Mouse (Mus musculus): ENCODE results near the gene Ppp1r10. TPM values are rescaled to one million over a fixed set of nuclear protein-coding genes. Genes with fewer than 3 reads are reported as not detected.
A peak's percentile ranks its signal among the peaks of the same experiment; 100 is the strongest.

Gene Ppp1r10
- polyA plus RNA-seq, 1 experiment from 2014 or later, result 59.3 TPM

GRCm38 (mm10) chr17:35954665-35955064, 38.4 kb downstream of the Ppp1r10 start:
- H3K9me3 ChIP-seq (ENCODE audit: control insufficient read depth, low read length), result no peaks in the 10 kb centered on the region
- H3K4me1 ChIP-seq (replicated peaks; ENCODE audit: control insufficient read depth, insufficient read depth, low read length), result no peaks in the 10 kb centered on the region
- H3K36me3 ChIP-seq (ENCODE audit: control insufficient read depth, insufficient read depth, low read length), result peaks cover 22% of the 10 kb centered on the region
- WGBS, result 81% methylated on average over 8 of the region's 8 CpGs
- DNase-seq (ENCODE audit: low spot score), result peak; percentile 33
- H3K27ac ChIP-seq (ENCODE audit: low read depth, low read length), result no peak overlapping the region
- no peaks in the 10 kb centered on the region for H3K27me3 ChIP-seq (ENCODE audit: control insufficient read depth, insufficient read depth, low read length)
- no peak for ATAC-seq (replicated peaks; ENCODE audit: low FRiP score)
- H3K9ac ChIP-seq (ENCODE audit: low read length), result no peak overlapping the region
- no peak overlapping the region for H3K4me2 ChIP-seq (ENCODE audit: low read depth, low read length, severe bottlenecking)
- no peak overlapping the region for H3K4me3 ChIP-seq (ENCODE audit: low read depth, low read length)

DNA sequence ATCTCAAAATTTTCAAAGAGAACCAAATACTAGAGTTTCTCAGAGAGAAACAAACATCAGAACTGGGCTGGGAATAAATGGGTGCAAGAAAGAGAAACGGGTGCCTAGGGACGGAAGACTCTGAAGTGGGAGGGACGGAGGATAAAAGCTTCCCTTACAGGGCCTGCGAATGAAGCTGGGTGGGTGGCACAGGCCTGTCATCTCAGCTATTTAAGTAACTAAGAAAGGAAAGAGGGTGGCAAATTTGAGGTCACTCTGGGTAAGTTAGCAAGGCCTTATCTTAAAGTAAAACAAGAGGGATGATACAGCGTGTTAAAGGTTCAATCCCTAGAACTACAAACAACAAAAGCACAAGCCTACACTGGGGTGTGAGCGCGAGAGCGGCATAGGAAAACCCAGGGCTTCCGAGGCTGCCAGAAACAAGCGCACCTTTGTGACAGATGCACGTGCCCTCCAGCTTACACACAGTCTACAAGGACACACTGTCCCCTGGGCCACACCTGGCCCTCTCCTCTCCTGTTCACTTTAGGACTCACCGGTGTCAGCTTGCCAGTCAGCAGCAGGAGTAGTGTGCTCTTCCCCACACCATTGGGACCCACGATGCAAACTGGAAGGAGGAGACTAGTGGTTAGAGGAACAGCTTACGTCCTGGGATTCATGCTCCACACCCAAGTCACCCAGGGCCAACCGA, 42.4 kb downstream of the Ppp1r10 start:
- Histone ChIP-seq H3K9me3 (ENCODE audit: control insufficient read depth, low read length) (no peaks in the 10 kb centered on the region), H3K36me3 (ENCODE audit: control insufficient read depth, insufficient read depth, low read length) (peaks cover 43% of the 10 kb centered on the region), H3K27me3 (ENCODE audit: control insufficient read depth, insufficient read depth, low read length) (no peaks in the 10 kb centered on the region), H3K9ac (ENCODE audit: low read length) (no peak overlapping the region), H3K4me3 (ENCODE audit: low read depth, low read length) (no peak overlapping the region), H3K27ac (ENCODE audit: low read depth, low read length) (no peak overlapping the region), H3K4me1 (replicated peaks; ENCODE audit: control insufficient read depth, insufficient read depth, low read length) (no peaks in the 10 kb centered on the region), H3K4me2 (ENCODE audit: low read depth, low read length, severe bottlenecking) (no peak overlapping the region)
- 96% methylated on average over 15 of the region's 15 CpGs for WGBS
- ATAC-seq (replicated peaks; ENCODE audit: low FRiP score) (no peak), DNase-seq (ENCODE audit: low spot score) (peak; percentile 11)

DNA sequence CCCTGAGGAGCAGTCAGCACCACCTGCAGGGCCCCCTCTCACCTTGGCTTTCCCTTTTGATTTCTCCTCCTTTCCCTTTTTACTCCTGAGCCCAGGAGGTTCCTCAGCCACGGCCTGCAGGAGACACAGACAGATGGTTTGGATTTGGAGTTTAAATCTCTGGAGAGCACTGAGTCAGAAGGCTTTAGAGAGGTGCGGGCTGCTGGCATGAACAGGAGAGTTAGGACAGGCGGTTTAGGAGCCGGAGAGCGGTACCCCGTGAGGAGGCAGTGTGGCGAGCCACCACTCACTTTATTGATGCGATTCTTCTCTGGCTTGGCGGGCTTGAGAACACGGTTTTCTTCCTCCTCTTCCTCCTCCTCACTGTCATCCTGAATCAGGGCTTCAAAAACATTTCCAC, 47.0 kb downstream of the Ppp1r10 start:
- Histone ChIP-seq H3K9ac (ENCODE audit: low read length) (no peak overlapping the region), H3K27me3 (ENCODE audit: control insufficient read depth, insufficient read depth, low read length) (no peaks in the 10 kb centered on the region), H3K4me2 (ENCODE audit: low read depth, low read length, severe bottlenecking) (no peak overlapping the region), H3K27ac (ENCODE audit: low read depth, low read length) (no peak overlapping the region), H3K4me1 (replicated peaks; ENCODE audit: control insufficient read depth, insufficient read depth, low read length) (no peaks in the 10 kb centered on the region; the same call in 1 of the 2 replicates), H3K9me3 (ENCODE audit: control insufficient read depth, low read length) (no peaks in the 10 kb centered on the region), H3K36me3 (ENCODE audit: control insufficient read depth, insufficient read depth, low read length) (peaks cover 32% of the 10 kb centered on the region), H3K4me3 (ENCODE audit: low read depth, low read length) (no peak overlapping the region)
- DNase-seq (ENCODE audit: low spot score) (no peak), ATAC-seq (replicated peaks; ENCODE audit: low FRiP score) (no peak)
- 89% methylated on average over 10 of the region's 10 CpGs for WGBS

GRCm38 (mm10) chr17:35967621-35968020, 51.4 kb downstream of the Ppp1r10 start:
- no peak for DNase-seq (ENCODE audit: low spot score)
- H3K4me3 ChIP-seq (ENCODE audit: low read depth, low read length), result no peak overlapping the region
- H3K36me3 ChIP-seq (ENCODE audit: control insufficient read depth, insufficient read depth, low read length), result peaks cover 4% of the 10 kb centered on the region; the same call in 1 of the 2 replicates

GRCm38 (mm10) chr17:35969418-35970389, 53.5 kb downstream of the Ppp1r10 start, which contains the start of gene Abcf1:
TSS of gene Abcf1 (minus strand) at chr17:35969761.
- H3K27ac ChIP-seq (ENCODE audit: low read depth, low read length), result no peak within 1 kb of the TSS
- H3K27me3 ChIP-seq (ENCODE audit: control insufficient read depth, insufficient read depth, low read length), result no peaks in the 10 kb centered on the region
- peak; percentile 97 for ATAC-seq (replicated peaks; ENCODE audit: low FRiP score)
- peak within 1 kb of the TSS; percentile 70 for H3K4me2 ChIP-seq (ENCODE audit: low read depth, low read length, severe bottlenecking)
- peak; percentile 99 for DNase-seq (ENCODE audit: low spot score)
- H3K4me3 ChIP-seq (ENCODE audit: low read depth, low read length), result peak within 1 kb of the TSS; percentile 92
- 1% methylated on average over 68 of the region's 68 CpGs for WGBS
- H3K36me3 ChIP-seq (ENCODE audit: control insufficient read depth, insufficient read depth, low read length), result no peaks in the 10 kb centered on the region
- peaks cover 3% of the 10 kb centered on the region for H3K4me1 ChIP-seq (replicated peaks; ENCODE audit: control insufficient read depth, insufficient read depth, low read length)
- H3K9me3 ChIP-seq (ENCODE audit: control insufficient read depth, low read length), result no peaks in the 10 kb centered on the region
- peak within 1 kb of the TSS; percentile 81 for H3K9ac ChIP-seq (ENCODE audit: low read length)

More at GRCm38 (mm10) chr17:35967621-35968020, 51.4 kb downstream of the Ppp1r10 start:
- H3K4me2 ChIP-seq (ENCODE audit: low read depth, low read length, severe bottlenecking), result no peak overlapping the region
- no peaks in the 10 kb centered on the region for H3K9me3 ChIP-seq (ENCODE audit: control insufficient read depth, low read length)
- WGBS, result 85% methylated on average over 2 of the region's 2 CpGs
- no peaks in the 10 kb centered on the region for H3K27me3 ChIP-seq (ENCODE audit: control insufficient read depth, insufficient read depth, low read length)
- no peak overlapping the region for H3K9ac ChIP-seq (ENCODE audit: low read length)
- H3K4me1 ChIP-seq (replicated peaks; ENCODE audit: control insufficient read depth, insufficient read depth, low read length), result peaks cover 3% of the 10 kb centered on the region
- ATAC-seq (replicated peaks; ENCODE audit: low FRiP score), result no peak
- no peak overlapping the region for H3K27ac ChIP-seq (ENCODE audit: low read depth, low read length)

DNA sequence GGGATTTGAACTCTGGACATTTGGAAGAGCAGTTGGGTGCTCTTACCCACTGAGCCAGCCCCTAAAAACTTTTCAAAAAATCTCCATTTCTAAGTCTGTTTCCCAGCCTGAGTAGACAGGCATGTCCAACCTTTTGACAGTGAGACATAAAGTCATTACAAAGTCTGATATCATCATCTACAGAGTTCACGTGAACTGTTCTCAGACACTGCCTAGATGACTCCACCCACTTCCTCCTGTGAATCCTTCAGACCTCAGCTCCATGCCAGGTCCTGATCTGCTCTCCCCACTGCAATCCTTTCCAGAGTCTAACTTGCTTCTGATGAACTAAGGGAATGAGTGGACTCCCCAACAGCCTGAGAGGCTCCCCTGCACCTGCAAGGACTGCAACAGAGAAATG, 55.9 kb downstream of the Ppp1r10 start:
- Histone ChIP-seq H3K4me1 (replicated peaks; ENCODE audit: control insufficient read depth, insufficient read depth, low read length) (peaks cover 3% of the 10 kb centered on the region), H3K27me3 (ENCODE audit: control insufficient read depth, insufficient read depth, low read length) (no peaks in the 10 kb centered on the region), H3K9ac (ENCODE audit: low read length) (no peak overlapping the region), H3K9me3 (ENCODE audit: control insufficient read depth, low read length) (no peaks in the 10 kb centered on the region), H3K4me2 (ENCODE audit: low read depth, low read length, severe bottlenecking) (no peak overlapping the region), H3K36me3 (ENCODE audit: control insufficient read depth, insufficient read depth, low read length) (no peaks in the 10 kb centered on the region), H3K27ac (ENCODE audit: low read depth, low read length) (no peak overlapping the region), H3K4me3 (ENCODE audit: low read depth, low read length) (no peak overlapping the region)
- ATAC-seq (replicated peaks; ENCODE audit: low FRiP score) (no peak), DNase-seq (ENCODE audit: low spot score) (no peak)
- WGBS, result 79% methylated on average over 1 of the region's 1 CpGs

DNA sequence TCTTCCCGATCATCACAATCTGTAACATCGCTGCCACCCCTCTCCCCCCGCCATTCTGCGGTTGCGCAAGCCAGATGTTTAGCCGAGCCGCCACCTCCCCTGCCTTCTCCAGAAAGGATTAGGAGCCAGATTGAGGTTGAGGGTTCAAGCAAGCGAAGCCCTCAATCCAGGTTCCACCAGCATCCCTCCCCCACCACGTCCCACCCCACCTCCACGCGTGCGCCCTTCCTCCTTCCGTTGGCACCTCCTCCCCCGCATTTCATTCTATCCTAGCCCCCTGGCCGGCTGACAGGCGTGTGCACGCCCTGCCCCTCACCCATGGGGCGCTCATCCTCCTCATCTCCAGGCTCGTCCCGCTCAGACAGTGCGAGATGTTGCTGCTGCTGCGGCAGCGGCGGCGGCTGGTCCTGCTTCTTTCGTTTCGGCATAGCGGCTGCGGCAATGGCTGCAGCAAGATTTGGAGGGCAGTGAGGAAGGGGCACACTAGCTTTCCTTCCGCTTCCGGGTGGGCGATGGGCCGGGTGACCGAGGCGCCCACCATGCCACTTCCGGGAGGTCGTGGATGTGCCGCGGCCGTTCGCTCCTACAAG, 62.7 kb downstream of the Ppp1r10 start:
- peak overlapping the region; percentile 93 for H3K4me3 ChIP-seq (ENCODE audit: low read depth, low read length)
- DNase-seq (ENCODE audit: low spot score), result peak; percentile 92
- peak overlapping the region; percentile 89 for H3K27ac ChIP-seq (ENCODE audit: low read depth, low read length)
- H3K36me3 ChIP-seq (ENCODE audit: control insufficient read depth, insufficient read depth, low read length), result no peaks in the 10 kb centered on the region; the same call in 1 of the 2 replicates
- under 1% methylated on average over 41 of the region's 41 CpGs for WGBS
- peak overlapping the region; percentile 72 for H3K9ac ChIP-seq (ENCODE audit: low read length)
- peaks cover 8% of the 10 kb centered on the region; the same call in 1 of the 2 replicates for H3K4me1 ChIP-seq (replicated peaks; ENCODE audit: control insufficient read depth, insufficient read depth, low read length)
- no peaks in the 10 kb centered on the region for H3K27me3 ChIP-seq (ENCODE audit: control insufficient read depth, insufficient read depth, low read length)
- H3K9me3 ChIP-seq (ENCODE audit: control insufficient read depth, low read length), result no peaks in the 10 kb centered on the region
- H3K4me2 ChIP-seq (ENCODE audit: low read depth, low read length, severe bottlenecking), result peak overlapping the region; percentile 78
- ATAC-seq (replicated peaks; ENCODE audit: low FRiP score), result peak; percentile 87

Data from forebrain, embryonic 11.5 days (tissue).